Mouse (Mus musculus) liver, postnatal 0 days (tissue): ENCODE data around the gene Nr6a1.

Experiments used
- CTCF ChIP-seq: sonication (generic); IDR thresholded peaks from 2 replicates; pipeline ENCODE4 v1.5.1; 2016; ENCODE audit warnings: antibody characterized with exemption, low read depth
- EP300 ChIP-seq: IDR thresholded peaks from 2 replicates; pipeline ENCODE4 v1.6.1; 2016; ENCODE audit warnings: antibody characterized with exemption, low read depth, mild to moderate bottlenecking

DNA sequence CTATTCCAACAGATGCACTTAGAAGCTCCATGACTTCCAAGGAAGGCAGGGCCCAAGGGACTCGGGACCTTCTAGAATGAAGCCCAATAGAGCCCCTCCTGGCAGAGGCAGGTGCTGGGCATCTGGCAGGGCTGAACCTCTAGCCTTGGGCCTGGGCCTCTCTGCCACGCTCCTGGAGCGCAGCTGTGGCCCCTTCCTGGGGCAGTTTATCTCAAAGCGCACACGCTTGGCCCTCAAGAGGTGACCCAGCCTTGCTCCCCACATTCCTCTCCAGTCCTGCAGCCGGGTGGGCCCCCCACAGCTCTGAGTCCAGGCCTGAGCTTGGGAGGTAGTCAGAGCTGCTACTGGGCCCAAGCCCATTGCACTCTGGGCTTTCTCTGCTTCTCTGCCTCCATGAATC lies 208.1 kb downstream of the Nr6a1 start:
- TF ChIP-seq CTCF, result no peak
- TF ChIP-seq EP300, result no peak
